Mouse (Mus musculus) embryonic fibroblast, embryonic 13.5 days (primary cell): Measurements from ENCODE around the gene Als2.

Source experiments
- CTCF ChIP-seq: IDR thresholded peaks from 2 replicates; pipeline ENCODE4 v1.5.1; 2011; ENCODE audit warnings: mild to moderate bottlenecking, control low read depth, low read length, moderate library complexity, borderline replicate concordance; ENCODE audit not compliant: insufficient read depth
- POLR2A ChIP-seq: IDR thresholded peaks from 2 replicates; pipeline ENCODE4 v1.6.1; 2011; ENCODE audit warnings: low read depth, mild to moderate bottlenecking, control low read depth, low read length, moderate library complexity

GRCm38 (mm10) chr1:59268931-59269330 lies 31.9 kb upstream of the Als2 start:
- no peak for TF ChIP-seq CTCF
- TF ChIP-seq POLR2A = no peak
